Mouse (Mus musculus) embryonic facial prominence, embryonic 12.5 days (tissue): ENCODE data around the gene Scaf1. TPM values are rescaled to one million over a fixed set of nuclear protein-coding genes. Genes with fewer than 3 reads are reported as not detected.

ENCODE experiments used
- ATAC-seq: fragments of 200-750 bp; cut with Nextera tagmentation; 2 replicates; pipeline ENCODE4 v1.8.0; 2017; ENCODE audit not compliant: insufficient number of reproducible peaks, insufficient read depth, low FRiP score, low TSS enrichment
- H3K27ac ChIP-seq: fragments of 300-500 bp; sonication (generic); 2 replicates; pipeline ENCODE4 v1.5.1; 2016; ENCODE audit warnings: mild to moderate bottlenecking
- H3K27me3 ChIP-seq: fragments of 300-500 bp; sonication (generic); 2 replicates; pipeline ENCODE4 v1.6.1; 2016; ENCODE audit warnings: mild to moderate bottlenecking, moderate library complexity
- H3K36me3 ChIP-seq: fragments of 300-500 bp; sonication (generic); 2 replicates; pipeline ENCODE4 v1.6.1; 2016; ENCODE audit warnings: mild to moderate bottlenecking
- H3K4me1 ChIP-seq: fragments of 300-500 bp; sonication (generic); 2 replicates; pipeline ENCODE4 v1.6.1; 2016
- H3K4me2 ChIP-seq: fragments of 300-500 bp; sonication (generic); replicated peaks from 2 replicates; pipeline ENCODE4 v1.6.1; 2016; ENCODE audit warnings: mild to moderate bottlenecking, moderate library complexity
- H3K4me3 ChIP-seq: fragments of 300-500 bp; sonication (generic); 2 replicates; pipeline ENCODE4 v1.5.1; 2016; ENCODE audit warnings: mild to moderate bottlenecking
- H3K9ac ChIP-seq: fragments of 300-500 bp; sonication (generic); 2 replicates; pipeline ENCODE4 v1.6.1; 2016; ENCODE audit warnings: mild to moderate bottlenecking, moderate library complexity
- H3K9me3 ChIP-seq: fragments of 300-500 bp; sonication (generic); 2 replicates; pipeline ENCODE4 v1.6.1; 2016; ENCODE audit warnings: mild to moderate bottlenecking, moderate library complexity
- WGBS: fragments of 180-500 bp; shearing (Covaris S2); methylation state at CpG from one replicate; pipeline ENCODE4 v1.1.7; 2016; 5-methylcytosine and 5-hydroxymethylcytosine counted together
- polyA plus RNA-seq: library from polyadenylated mRNA; unstranded; fragments of >200 nt; fragmentation: Nextera tagmentation; extraction: Ambion mirVana; gene quantifications from 2 replicates; pipeline ENCODE4 v1.2.1, GENCODE M21; 2016

The Scaf1 gene
- polyA plus RNA-seq, 1 experiment from 2014 or later: 43.8 TPM

GRCm38 (mm10) chr7:45037720-45038361, 21.7 kb upstream of the Scaf1 start:
- Histone ChIP-seq H3K4me2 (no peak overlapping the region), H3K4me1 (no peaks in the 10 kb centered on the region), H3K36me3 (peaks cover 98% of the 10 kb centered on the region), H3K9me3 (no peaks in the 10 kb centered on the region), H3K27ac (no peak overlapping the region), H3K9ac (no peak overlapping the region), H3K27me3 (no peaks in the 10 kb centered on the region), H3K4me3 (no peak overlapping the region)
- WGBS: 72% methylated on average over 7 of the region's 7 CpGs
- no peak for ATAC-seq

DNA sequence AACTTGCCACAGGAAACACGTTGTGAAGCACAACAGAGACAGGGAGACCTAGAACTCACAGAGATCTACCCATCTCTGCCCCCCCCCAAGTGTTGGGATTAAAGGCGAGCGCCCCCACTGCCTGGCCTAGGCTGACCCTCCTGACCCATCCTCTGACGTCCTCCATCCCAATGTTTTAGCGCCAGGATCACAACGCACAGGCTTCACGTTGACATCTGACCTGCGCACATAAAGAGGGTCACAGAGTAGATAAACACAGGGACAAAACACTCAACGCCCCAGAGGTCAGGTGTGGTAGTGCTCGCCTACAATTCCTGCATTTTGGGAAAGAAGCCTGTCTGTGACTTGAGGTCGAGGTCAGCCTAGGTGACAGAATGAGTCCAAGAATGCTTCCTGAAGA, 20.5 kb upstream of the Scaf1 start:
- H3K27ac ChIP-seq: no peak overlapping the region
- no peak for ATAC-seq
- H3K9me3 ChIP-seq: no peaks in the 10 kb centered on the region
- 91% methylated on average over 11 of the region's 11 CpGs for WGBS
- no peak overlapping the region for H3K9ac ChIP-seq
- H3K4me2 ChIP-seq: no peak overlapping the region
- H3K36me3 ChIP-seq: peaks cover 98% of the 10 kb centered on the region
- H3K4me1 ChIP-seq: no peaks in the 10 kb centered on the region
- no peaks in the 10 kb centered on the region for H3K27me3 ChIP-seq
- H3K4me3 ChIP-seq: no peak overlapping the region

- Histone ChIP-seq H3K4me3 (no peak overlapping the region), H3K27ac (no peak overlapping the region), H3K9me3 (no peaks in the 10 kb centered on the region), H3K4me1 (no peaks in the 10 kb centered on the region), H3K36me3 (peaks cover 98% of the 10 kb centered on the region), H3K9ac (no peak overlapping the region), H3K4me2 (no peak overlapping the region), H3K27me3 (no peaks in the 10 kb centered on the region)
- ATAC-seq: no peak
- 84% methylated on average over 3 of the region's 3 CpGs for WGBS
Observed at GRCm38 (mm10) chr7:45035631-45036030, 19.5 kb upstream of the Scaf1 start.

DNA sequence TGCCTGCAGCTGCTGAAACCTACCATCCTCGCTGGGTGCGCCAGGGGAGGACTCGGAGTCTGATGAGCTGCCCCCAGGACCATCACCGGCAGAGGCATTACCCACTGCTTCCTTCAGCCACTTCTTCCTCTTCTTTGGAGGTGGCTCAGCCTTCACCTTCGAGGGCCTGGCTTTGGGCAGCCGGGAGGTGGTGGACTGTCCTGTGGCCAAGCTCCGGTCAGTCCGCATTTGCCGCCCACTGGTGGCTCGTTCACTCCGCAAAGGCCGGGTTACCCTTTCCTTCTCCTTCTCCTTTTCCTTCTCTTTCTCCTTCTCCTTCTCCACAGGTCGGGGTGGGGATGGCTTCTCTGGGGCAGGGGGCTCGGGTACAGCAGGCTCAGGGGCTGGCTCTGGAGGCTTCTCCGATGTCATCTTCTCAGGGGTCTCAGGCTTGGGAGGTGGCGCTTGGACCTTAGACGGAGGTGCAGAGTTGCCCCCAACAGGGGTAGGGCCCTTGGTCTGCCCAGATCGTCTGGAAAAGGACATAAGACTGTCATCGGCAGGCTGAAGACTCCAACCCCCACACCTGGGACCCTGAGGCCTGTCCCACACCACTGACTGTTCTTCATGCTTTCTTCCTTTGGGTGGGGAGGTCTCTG, 17.7 kb upstream of the Scaf1 start:
- H3K4me3 ChIP-seq: no peak overlapping the region
- no peak overlapping the region for H3K27ac ChIP-seq
- WGBS: 92% methylated on average over 19 of the region's 19 CpGs
- ATAC-seq: no peak
- H3K27me3 ChIP-seq: no peaks in the 10 kb centered on the region
- H3K4me2 ChIP-seq: no peak overlapping the region
- H3K9me3 ChIP-seq: no peaks in the 10 kb centered on the region
- H3K9ac ChIP-seq: no peak overlapping the region
- peaks cover 98% of the 10 kb centered on the region for H3K36me3 ChIP-seq
- no peaks in the 10 kb centered on the region for H3K4me1 ChIP-seq

- H3K4me2 ChIP-seq: no peak overlapping the region
- no peak overlapping the region for H3K9ac ChIP-seq
- 98% methylated on average over 8 of the region's 8 CpGs for WGBS
- H3K4me3 ChIP-seq: no peak overlapping the region
- no peaks in the 10 kb centered on the region for H3K4me1 ChIP-seq
- no peaks in the 10 kb centered on the region for H3K27me3 ChIP-seq
- no peaks in the 10 kb centered on the region for H3K9me3 ChIP-seq
- peaks cover 94% of the 10 kb centered on the region for H3K36me3 ChIP-seq
- ATAC-seq: no peak
- no peak overlapping the region for H3K27ac ChIP-seq
Observed at GRCm38 (mm10) chr7:45030857-45031256, 14.7 kb upstream of the Scaf1 start.

DNA sequence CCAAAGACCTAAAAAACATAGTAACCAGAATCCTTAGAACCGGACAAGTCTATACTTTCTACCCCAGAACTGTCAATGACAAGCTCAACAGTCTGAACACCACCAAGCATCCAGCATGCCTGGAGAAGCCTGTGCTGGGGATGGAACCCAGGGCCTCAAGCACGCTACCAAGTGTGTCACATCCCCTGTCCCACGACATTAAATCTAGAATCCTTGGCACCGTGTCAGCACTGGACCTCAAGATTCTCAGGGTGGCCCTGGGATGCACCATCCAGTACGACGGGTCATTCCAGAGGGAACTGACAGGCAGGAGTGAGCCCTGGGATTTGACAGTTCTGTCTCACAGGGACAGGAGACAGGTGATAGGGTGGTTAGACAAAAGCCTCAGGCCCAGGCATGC, 13.8 kb upstream of the Scaf1 start:
- H3K27ac ChIP-seq: no peak overlapping the region
- peaks cover 86% of the 10 kb centered on the region for H3K36me3 ChIP-seq
- no peaks in the 10 kb centered on the region for H3K4me1 ChIP-seq
- no peaks in the 10 kb centered on the region for H3K27me3 ChIP-seq
- WGBS: 95% methylated on average over 6 of the region's 6 CpGs
- ATAC-seq: no peak
- H3K9ac ChIP-seq: no peak overlapping the region
- H3K4me2 ChIP-seq: no peak overlapping the region
- no peak overlapping the region for H3K4me3 ChIP-seq
- no peaks in the 10 kb centered on the region for H3K9me3 ChIP-seq

GRCm38 (mm10) chr7:45028351-45028750, 12.2 kb upstream of the Scaf1 start:
- no peak overlapping the region for H3K4me3 ChIP-seq

GRCm38 (mm10) chr7:45027761-45028160, 11.6 kb upstream of the Scaf1 start:
- no peak for ATAC-seq
- Histone ChIP-seq H3K9ac (no peak overlapping the region), H3K36me3 (peaks cover 63% of the 10 kb centered on the region)

More at GRCm38 (mm10) chr7:45028351-45028750, 12.2 kb upstream of the Scaf1 start:
- no peak for ATAC-seq
- Histone ChIP-seq H3K36me3 (peaks cover 69% of the 10 kb centered on the region), H3K9ac (no peak overlapping the region), H3K27ac (0 out of 2 replicates have a peak overlapping the region, but pooled peaks have one; percentile 9), H3K9me3 (no peaks in the 10 kb centered on the region), H3K4me2 (no peak overlapping the region), H3K27me3 (no peaks in the 10 kb centered on the region), H3K4me1 (no peaks in the 10 kb centered on the region)
- WGBS: 90% methylated on average over 11 of the region's 11 CpGs

GRCm38 (mm10) chr7:45026256-45026655, 10.1 kb upstream of the Scaf1 start:
- WGBS: 44% methylated on average over 2 of the region's 2 CpGs
- H3K27ac ChIP-seq: no peak overlapping the region
- H3K4me3 ChIP-seq: no peak overlapping the region
- H3K9me3 ChIP-seq: no peaks in the 10 kb centered on the region
- H3K4me2 ChIP-seq: no peak overlapping the region
- ATAC-seq: no peak
- no peaks in the 10 kb centered on the region for H3K27me3 ChIP-seq
- peaks cover 48% of the 10 kb centered on the region for H3K36me3 ChIP-seq
- H3K9ac ChIP-seq: no peak overlapping the region
- H3K4me1 ChIP-seq: no peaks in the 10 kb centered on the region

More at GRCm38 (mm10) chr7:45027761-45028160, 11.6 kb upstream of the Scaf1 start:
- Histone ChIP-seq H3K27me3 (no peaks in the 10 kb centered on the region), H3K4me2 (no peak overlapping the region), H3K9me3 (no peaks in the 10 kb centered on the region), H3K27ac (no peak overlapping the region), H3K4me1 (no peaks in the 10 kb centered on the region), H3K4me3 (no peak overlapping the region)
- WGBS: 91% methylated on average over 9 of the region's 9 CpGs

DNA sequence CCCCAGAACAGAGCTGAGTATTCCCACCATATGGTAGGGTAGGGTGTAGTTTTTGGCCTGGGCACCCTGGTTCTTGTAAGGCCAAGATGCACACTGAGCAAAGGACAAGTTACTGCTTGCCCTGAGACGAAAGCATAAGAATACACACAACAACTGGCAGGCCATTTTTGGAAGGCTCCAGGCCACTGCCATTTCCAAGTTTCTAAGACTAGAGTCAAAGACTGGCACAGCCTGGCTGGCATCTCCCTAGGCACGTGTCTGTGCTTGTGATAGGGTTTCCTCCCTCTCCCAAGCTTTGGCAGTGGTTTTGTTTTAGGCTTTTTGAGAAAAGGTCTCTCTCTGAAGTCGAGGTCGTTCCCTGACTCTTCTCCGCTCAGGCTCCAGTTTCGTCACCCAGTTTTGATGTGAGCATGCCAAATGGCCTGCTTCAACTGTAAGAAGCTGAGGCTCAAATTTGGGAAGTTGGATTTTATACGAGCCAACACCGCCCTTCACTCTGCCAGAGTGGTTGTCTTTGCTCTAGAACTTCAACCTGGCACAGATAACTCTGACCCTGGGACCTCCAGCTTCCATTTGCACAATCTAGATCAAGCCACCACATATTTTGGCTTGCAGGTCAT, 9.5 kb upstream of the Scaf1 start:
- no peak for ATAC-seq
- H3K27me3 ChIP-seq: no peaks in the 10 kb centered on the region; the same call in 1 of the 2 replicates
- WGBS: 71% methylated on average over 8 of the region's 8 CpGs

GRCm38 (mm10) chr7:45024281-45025248, 8.4 kb upstream of the Scaf1 start:
- no peak overlapping the region for H3K4me2 ChIP-seq
- no peak overlapping the region for H3K4me3 ChIP-seq
- peaks cover 31% of the 10 kb centered on the region for H3K36me3 ChIP-seq
- WGBS: 88% methylated on average over 15 of the region's 15 CpGs
- no peak for ATAC-seq
- no peaks in the 10 kb centered on the region for H3K4me1 ChIP-seq
- 0 out of 2 replicates have a peak overlapping the region, but pooled peaks have one; percentile 61 for H3K27ac ChIP-seq
- no peak overlapping the region for H3K9ac ChIP-seq
- no peaks in the 10 kb centered on the region for H3K9me3 ChIP-seq
- peaks cover 2% of the 10 kb centered on the region; the same call in 1 of the 2 replicates for H3K27me3 ChIP-seq

More for the DNA sequence above, 9.5 kb upstream of the Scaf1 start:
- Histone ChIP-seq H3K36me3 (peaks cover 43% of the 10 kb centered on the region), H3K4me1 (no peaks in the 10 kb centered on the region), H3K9ac (no peak overlapping the region), H3K4me3 (no peak overlapping the region), H3K27ac (peak overlapping the region; percentile 61; the same call in 1 of the 2 replicates), H3K9me3 (no peaks in the 10 kb centered on the region), H3K4me2 (no peak overlapping the region)
